In the genomic region with DNA sequence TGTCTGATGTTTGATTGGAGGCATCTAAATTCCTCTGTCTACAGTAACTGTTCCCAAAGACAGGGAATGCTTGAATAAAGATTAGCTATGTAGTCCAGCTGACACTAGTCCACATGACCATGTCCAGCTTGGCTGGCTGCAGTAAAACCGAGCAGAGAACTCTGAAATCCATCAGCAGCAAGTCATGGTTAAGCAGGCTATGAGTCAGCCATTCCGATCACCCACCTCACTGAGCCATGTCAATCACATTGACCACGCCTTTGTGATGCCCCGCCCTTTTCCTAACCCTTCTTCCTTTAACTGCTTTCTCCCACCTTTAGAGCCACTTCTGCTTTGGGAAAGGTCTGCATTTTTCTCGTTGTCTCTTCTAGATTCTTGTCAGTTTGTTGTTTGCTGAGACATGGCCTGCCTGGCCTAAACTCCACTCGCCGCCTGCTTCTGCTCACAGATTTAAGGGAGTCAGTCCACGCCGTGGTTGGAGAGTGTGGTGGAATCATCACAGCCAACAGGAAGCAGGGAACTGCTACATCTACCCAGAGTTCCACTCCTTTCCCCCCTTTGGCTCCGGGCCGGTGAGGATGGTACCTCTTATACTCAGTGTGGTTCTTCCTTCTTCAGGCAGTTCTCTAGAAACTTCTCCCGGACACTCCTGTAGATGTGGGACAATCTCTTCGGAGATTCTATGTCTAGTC, we compare ENCODE assay signal across 11 mouse cellular contexts.
DNase-seq lines count a peak whose midpoint lies in the region; ATAC-seq lines count a peak whose summit lies in the region.
"Had no signal": no experiment of that assay in that cellular context is flagged by ENCODE, and none has a peak within 500 bp of the region (broad histone marks: within the 10 kb centered on the region; RNA-seq: fewer than 3 reads in every experiment).

No protein-coding gene starts in this region.

- ATAC-seq in activated CD4-positive, CD25-positive, alpha-beta regulatory T cell, adult 4 months: no peak
- ATAC-seq: midbrain, embryonic 13.5 days had no signal

- peak; percentile 65 for DNase-seq in 3134 (ENCODE audit: extremely low read depth, insufficient read length, low spot score)
- DNase-seq in 416B (ENCODE audit: low read depth): peak; percentile 84
- peak; percentile 27 for DNase-seq in c-Kit-negative CD71-positive TER-119-positive erythroid progenitor cells, embryonic 14.5 days (ENCODE audit: low read depth, low spot score)
- peak; percentile 34 to 46 for DNase-seq in kidney, postnatal 4 days
- DNase-seq in testis, postnatal 10 days (ENCODE audit: low spot score): no peak
- no peak for DNase-seq in thymus, postnatal 10 days (ENCODE audit: low spot score in 2 of 2)
- DNase-seq: adrenal gland, postnatal 14 days; heart, postnatal 4 days; right cerebral cortex, postnatal 14 days had no signal

Comparison
In these comparisons a context has a peak if more than half of its experiments do, and no peak if none do; other contexts are left out.
1. DNase-seq: peak in 3134 (single experiment), 416B (single experiment), c-Kit-negative CD71-positive TER-119-positive erythroid progenitor cells, embryonic 14.5 days (single experiment) and kidney, postnatal 4 days (2 of 2); none in testis, postnatal 10 days (single experiment) and thymus, postnatal 10 days (0 of 2).